Mouse (Mus musculus) lung, adult 2 months (tissue): ENCODE results near the gene Klhl40. TPM values are rescaled to one million over a fixed set of nuclear protein-coding genes. Genes with fewer than 3 reads are reported as not detected.

ENCODE experiments used
- DNase-seq: peaks from one replicate; pipeline ENCODE4 v3.0.0; 2022
- H3K4me1 ChIP-seq: fragments of 200-500 bp; 2 replicates; pipeline ENCODE4 v1.6.1; 2011; ENCODE audit warnings: low read length; ENCODE audit not compliant: control insufficient read depth, insufficient read depth
- H3K4me3 ChIP-seq: fragments of 200-500 bp; replicated peaks from 2 replicates; pipeline ENCODE3; 2011; ENCODE audit warnings: low read depth, mild to moderate bottlenecking, control low read depth, low read length; ENCODE audit errors: extremely low read depth
- CTCF ChIP-seq: fragments of 200-500 bp; IDR thresholded peaks from 2 replicates; pipeline ENCODE4 v1.5.1; 2011; ENCODE audit warnings: mild to moderate bottlenecking, low read length, control low read depth; ENCODE audit not compliant: insufficient read depth
- POLR2A ChIP-seq: fragments of 200-500 bp; IDR thresholded peaks from 2 replicates; pipeline ENCODE4 v1.6.1; 2011; ENCODE audit warnings: low read depth, mild to moderate bottlenecking, control low read depth, low read length, borderline replicate concordance; ENCODE audit errors: extremely low read depth
- WGBS: fragments of 180-500 bp; shearing (Covaris S2); methylation state at CpG from one replicate; pipeline ENCODE4 v1.1.7; 2018; 5-methylcytosine and 5-hydroxymethylcytosine counted together
- polyA plus RNA-seq: library from polyadenylated mRNA; depleted of rRNA; stranded (reverse); fragments of >200 nt; gene quantifications from 2 replicates; pipeline ENCODE4 v1.2.3, GENCODE M21; 2012; rRNA removed

Gene Klhl40
- polyA plus RNA-seq = 0.49 and 4.4 TPM in 2 replicates

DNA sequence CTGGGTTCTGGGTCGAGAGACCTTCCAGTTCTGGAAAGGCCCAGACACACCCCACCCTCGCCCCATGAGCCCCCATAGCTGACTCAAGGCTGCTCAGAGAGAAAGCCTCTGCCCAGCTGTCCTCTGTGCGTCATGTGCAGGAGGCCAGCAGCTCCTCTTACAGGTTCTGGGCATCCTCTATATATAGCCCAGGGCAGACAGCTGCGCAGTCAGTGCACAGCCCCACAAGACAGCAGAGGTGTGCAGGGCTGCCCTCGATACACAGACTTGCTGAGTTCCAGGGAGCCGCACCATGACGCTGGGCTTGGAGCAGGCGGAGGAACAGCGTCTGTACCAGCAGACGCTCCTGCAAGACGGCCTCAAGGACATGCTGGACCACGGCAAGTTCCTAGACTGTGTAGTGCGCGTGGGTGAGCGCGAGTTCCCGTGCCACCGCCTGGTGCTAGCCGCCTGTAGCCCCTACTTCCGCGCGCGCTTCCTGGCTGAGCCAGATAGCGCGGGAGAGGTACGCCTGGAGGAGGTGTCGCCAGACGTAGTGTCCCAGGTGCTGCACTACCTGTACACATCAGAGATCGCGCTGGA is at the start of gene Klhl40:
TSS of gene Klhl40 (plus strand) at position 124 of the 582 bp plus-strand sequence.
- DNase-seq = no peak
- 15% methylated on average over 30 of the region's 30 CpGs for WGBS
- no peak within 1 kb of the TSS for H3K4me3 ChIP-seq
- TF ChIP-seq CTCF = no peak
- no peak for TF ChIP-seq POLR2A
- H3K4me1 ChIP-seq = peaks cover 3% of the 10 kb centered on the region; the same call in 1 of the 2 replicates

DNA sequence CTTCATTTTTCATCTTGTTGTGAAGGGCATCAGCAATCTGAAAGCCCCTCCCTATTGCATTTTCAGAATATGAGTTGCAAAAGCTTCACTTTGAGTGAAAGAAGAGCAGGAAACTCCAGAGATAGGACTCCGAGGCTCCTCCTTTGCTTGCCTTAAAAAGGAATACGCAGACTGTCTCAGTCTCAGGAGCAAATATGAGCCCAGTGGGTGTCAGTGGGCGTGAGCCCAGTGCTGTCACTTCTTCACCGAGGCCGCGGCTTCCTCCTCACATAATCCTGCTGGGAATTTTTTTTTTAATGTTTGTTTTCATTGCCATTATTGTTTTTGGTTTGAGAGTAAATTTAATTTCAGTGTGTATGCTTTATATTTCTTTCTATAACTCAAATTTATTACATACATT is 36.9 kb upstream of the Klhl40 start:
- DNase-seq = no peak
- WGBS = 71% methylated on average over 6 of the region's 6 CpGs
- TF ChIP-seq CTCF = no peak
- no peak for TF ChIP-seq POLR2A
- Histone ChIP-seq H3K4me1 (no peaks in the 10 kb centered on the region), H3K4me3 (no peak overlapping the region)

DNA sequence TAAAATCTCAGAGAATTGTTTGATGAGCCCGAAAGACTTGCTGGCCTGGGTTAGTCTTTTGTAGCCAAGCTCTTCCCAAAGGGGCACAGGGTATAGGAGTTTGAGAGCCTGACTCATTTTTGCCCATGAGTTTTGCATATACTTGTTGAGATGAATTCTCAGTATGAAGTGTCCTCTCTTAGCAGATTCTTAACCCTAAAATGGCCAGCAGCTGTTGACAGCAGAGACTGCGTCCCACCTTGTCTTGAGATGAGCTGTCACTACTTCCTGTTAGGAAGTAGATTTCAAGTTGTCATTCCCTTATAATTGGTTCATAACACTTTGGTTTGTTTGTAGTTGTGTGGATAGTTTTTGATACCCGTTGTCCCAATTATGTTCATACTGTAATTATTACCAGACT is 36.2 kb upstream of the Klhl40 start:
- WGBS = 86% methylated on average over 3 of the region's 3 CpGs
- no peak for DNase-seq

GRCm38 (mm10) chr9:121744051-121744450 is 33.4 kb upstream of the Klhl40 start:
- TF ChIP-seq CTCF (no peak), POLR2A (no peak)
- no peak overlapping the region for H3K4me3 ChIP-seq
- no peaks in the 10 kb centered on the region for H3K4me1 ChIP-seq
- DNase-seq = no peak
- 83% methylated on average over 8 of the region's 8 CpGs for WGBS

More for the DNA sequence above, 36.2 kb upstream of the Klhl40 start:
- Histone ChIP-seq H3K4me3 (no peak overlapping the region), H3K4me1 (no peaks in the 10 kb centered on the region)
- TF ChIP-seq POLR2A = no peak
- TF ChIP-seq CTCF = no peak

DNA sequence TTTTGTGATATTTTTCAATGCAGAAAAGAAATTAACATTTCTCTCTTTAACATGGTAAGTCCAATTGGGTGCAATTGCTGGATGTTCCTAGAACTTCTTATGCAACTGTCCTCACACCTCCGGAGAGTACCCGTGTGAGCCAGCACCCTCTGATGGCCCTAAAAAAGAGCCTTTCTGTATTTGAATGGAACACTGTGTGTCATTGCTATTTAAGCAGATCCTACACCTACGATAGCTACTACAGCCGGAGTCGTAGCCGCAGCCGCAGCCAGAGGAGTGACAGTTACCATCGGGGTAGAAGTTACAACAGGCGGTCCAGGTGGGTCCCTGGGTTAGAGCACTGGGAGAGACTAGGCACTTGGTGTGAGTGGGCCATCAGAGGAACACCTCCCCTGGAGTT is 24.6 kb upstream of the Klhl40 start:
- no peak for DNase-seq
- no peaks in the 10 kb centered on the region for H3K4me1 ChIP-seq
- no peak for TF ChIP-seq POLR2A
- TF ChIP-seq CTCF = no peak
- WGBS = 95% methylated on average over 9 of the region's 9 CpGs
- H3K4me3 ChIP-seq = no peak overlapping the region

DNA sequence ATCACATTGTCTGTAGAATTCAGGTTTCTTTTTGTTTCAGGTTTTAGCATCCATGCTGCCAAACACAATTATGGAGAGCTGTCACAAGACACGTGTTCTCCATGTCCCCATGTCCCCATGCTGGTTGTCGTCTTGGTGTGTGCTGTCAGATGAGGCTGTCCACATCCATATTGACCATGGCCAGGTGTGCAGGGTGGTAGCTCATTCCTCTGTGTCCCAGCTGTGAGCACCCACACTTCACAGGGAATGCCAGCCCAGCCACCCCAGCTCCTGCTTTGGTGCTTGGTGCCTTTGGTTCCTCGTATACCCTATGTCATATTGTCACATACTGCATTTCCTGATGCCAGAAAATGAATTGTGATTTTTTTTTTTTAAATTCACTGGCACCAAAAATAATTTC is 22.8 kb upstream of the Klhl40 start:
- DNase-seq = no peak
- TF ChIP-seq CTCF (no peak), POLR2A (no peak)
- 88% methylated on average over 3 of the region's 3 CpGs for WGBS
- Histone ChIP-seq H3K4me3 (no peak overlapping the region), H3K4me1 (peaks cover 3% of the 10 kb centered on the region; the same call in 1 of the 2 replicates)

- H3K4me3 ChIP-seq = no peak overlapping the region
- DNase-seq = no peak
- TF ChIP-seq CTCF (no peak), POLR2A (no peak)
- 86% methylated on average over 3 of the region's 3 CpGs for WGBS
- peaks cover 6% of the 10 kb centered on the region for H3K4me1 ChIP-seq
These were observed 20.6 kb upstream of the Klhl40 start for GRCm38 (mm10) chr9:121756785-121757184.

DNA sequence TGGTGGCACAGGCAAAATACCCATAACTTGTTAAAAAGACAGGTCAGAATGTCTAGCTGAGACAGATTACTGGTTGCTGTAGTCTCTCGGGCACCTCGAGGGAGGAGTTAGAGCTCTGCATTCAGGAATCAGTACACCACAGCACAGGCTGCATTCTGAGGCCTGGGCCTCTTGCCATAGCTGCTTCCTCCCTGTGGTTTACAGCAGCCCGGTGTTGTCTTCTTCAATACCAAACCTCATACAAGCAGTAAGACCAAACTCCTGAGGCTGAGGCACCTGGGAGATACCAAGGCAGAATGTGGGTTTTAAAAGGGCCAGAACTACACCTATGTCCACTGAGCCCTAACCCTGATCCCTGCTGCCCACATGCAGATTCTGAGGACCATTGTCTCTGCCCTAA is 20.0 kb upstream of the Klhl40 start:
- no peak overlapping the region for H3K4me3 ChIP-seq
- WGBS = 15% methylated on average over 3 of the region's 3 CpGs
- TF ChIP-seq POLR2A (no peak), CTCF (no peak)
- no peak for DNase-seq
- H3K4me1 ChIP-seq = peaks cover 6% of the 10 kb centered on the region

- Histone ChIP-seq H3K4me1 (peaks cover 6% of the 10 kb centered on the region), H3K4me3 (no peak overlapping the region)
- WGBS = 51% methylated on average over 10 of the region's 10 CpGs
- DNase-seq = no peak
- TF ChIP-seq CTCF (no peak), POLR2A (no peak)
These were observed 19.3 kb upstream of the Klhl40 start for GRCm38 (mm10) chr9:121757835-121758814.
